ENCODE assay signal across 8 mouse cellular contexts in the genomic region with DNA sequence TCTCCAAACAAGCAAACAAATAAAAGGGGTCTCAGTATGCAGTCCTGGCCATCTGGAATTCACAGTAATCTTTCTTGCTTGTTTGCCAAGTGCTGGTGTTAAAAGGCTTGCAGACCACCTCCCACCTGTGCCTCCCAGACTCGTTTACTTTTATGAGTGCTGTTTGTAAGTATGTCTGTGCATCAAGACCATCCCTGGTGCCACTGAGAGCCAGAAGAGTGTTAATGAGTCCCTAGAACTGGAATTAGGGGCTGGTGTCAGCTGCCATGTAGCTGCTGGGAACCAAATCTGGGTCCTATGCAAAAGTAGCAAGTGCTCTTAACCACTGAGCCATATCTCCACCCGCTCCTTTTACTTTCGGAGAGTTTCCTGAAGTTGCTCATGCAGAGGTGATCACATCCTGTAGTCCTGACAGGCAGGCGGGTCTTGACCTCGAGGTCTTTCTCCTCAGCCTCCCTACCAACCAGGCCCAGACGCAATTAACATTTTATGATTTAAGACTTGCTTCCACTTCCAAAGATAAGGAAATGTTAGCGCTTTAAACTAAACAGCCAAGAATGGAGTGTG. TPM values are rescaled to one million over a fixed set of nuclear protein-coding genes. Genes with fewer than 3 reads are reported as not detected.
A peak's percentile ranks its signal among the peaks of the same experiment; 100 is the strongest.
DNase-seq lines count a peak whose midpoint lies in the region; ATAC-seq and TF ChIP-seq lines count a peak whose summit lies in the region.

No protein-coding gene starts in this region.

- H3K4me2 ChIP-seq in forebrain, embryonic 12.5 days: peak overlapping the region; percentile 81
- peak overlapping the region; percentile 94 for H3K4me2 ChIP-seq in liver, embryonic 12.5 days

- H3K79me2 ChIP-seq in heart, adult 2 months (replicated peaks; ENCODE audit: control insufficient read depth, insufficient read depth, low read length): no peaks in the 10 kb centered on the region

- peak overlapping the region; percentile 15; the same call in 1 of the 2 replicates for H3K9ac ChIP-seq in heart, adult 2 months (ENCODE audit: low read depth, low read length)
- H3K9ac ChIP-seq in forebrain, embryonic 12.5 days: peak overlapping the region; percentile 82
- H3K9ac ChIP-seq in liver, embryonic 12.5 days: peak overlapping the region; percentile 89

- intact Hi-C loops in heart, adult 2 months (cut with DNase I): loop anchor here (2.0 to 10.0 kb wide), 3 partner anchors 63 to 457 kb away; partner anchors contain the start of genes Rexo4 and Sec16a

- peak overlapping the region; percentile 83; the same call in 1 of the 2 replicates for H3K27ac ChIP-seq in heart, adult 2 months
- no peak overlapping the region for H3K27ac ChIP-seq in forebrain, embryonic 12.5 days
- peak overlapping the region; percentile 90; the same call in 1 of the 2 replicates for H3K27ac ChIP-seq in liver, embryonic 12.5 days

- no peaks in the 10 kb centered on the region; the same call in 1 of the 2 replicates for H3K36me3 ChIP-seq in heart, adult 2 months (ENCODE audit: control insufficient read depth, insufficient read depth, low read length)
- H3K36me3 ChIP-seq in forebrain, embryonic 12.5 days (replicated peaks): peaks cover 63% of the 10 kb centered on the region
- H3K36me3 ChIP-seq in liver, embryonic 12.5 days: peaks cover 77% of the 10 kb centered on the region

- TF ChIP-seq CTCF in heart, adult 2 months (IDR thresholded peaks at IDR 0.05): no peak

- H3K4me3 ChIP-seq in heart, adult 2 months: peak overlapping the region; percentile 75
- H3K4me3 ChIP-seq in forebrain, embryonic 12.5 days (replicated peaks): peak overlapping the region; percentile 79
- H3K4me3 ChIP-seq in liver, embryonic 12.5 days: peak overlapping the region; percentile 90

- no peak for DNase-seq in heart, adult 2 months
- no peak for DNase-seq in heart, adult 8-10 months (ENCODE audit: low spot score)
- peak; percentile 52 for DNase-seq in 416B (ENCODE audit: low read depth)
- no peak for DNase-seq in cerebellum, adult 11-12 months
- no peak for DNase-seq in natural killer cell, adult 2 months (ENCODE audit: low spot score in 2 of 2)
- DNase-seq in c-Kit-positive CD71-positive TER-119-positive erythroid progenitor cells, embryonic 14.5 days (ENCODE audit: low spot score): no peak

- H3K9me3 ChIP-seq in forebrain, embryonic 12.5 days: no peaks in the 10 kb centered on the region
- no peaks in the 10 kb centered on the region for H3K9me3 ChIP-seq in liver, embryonic 12.5 days (replicated peaks)

- no peak for ATAC-seq in forebrain, embryonic 12.5 days (ENCODE audit: low FRiP score)
- ATAC-seq in liver, embryonic 12.5 days: no peak

- H3K27me3 ChIP-seq in heart, adult 2 months (ENCODE audit: control insufficient read depth, insufficient read depth, low read length): no peaks in the 10 kb centered on the region
- H3K27me3 ChIP-seq in forebrain, embryonic 12.5 days: no peaks in the 10 kb centered on the region
- no peaks in the 10 kb centered on the region for H3K27me3 ChIP-seq in liver, embryonic 12.5 days (replicated peaks)

- 9% methylated on average over 7 of the region's 7 CpGs for WGBS in heart, adult 2 months
- WGBS in forebrain, embryonic 12.5 days: 17% methylated on average over 7 of the region's 7 CpGs
- WGBS in liver, embryonic 12.5 days (ENCODE audit: insufficient replicate concordance): 2% methylated on average over 7 of the region's 7 CpGs

- peaks cover 6% of the 10 kb centered on the region for H3K4me1 ChIP-seq in heart, adult 2 months (ENCODE audit: control insufficient read depth, insufficient read depth, low read length)
- peaks cover 21% of the 10 kb centered on the region for H3K4me1 ChIP-seq in forebrain, embryonic 12.5 days
- H3K4me1 ChIP-seq in liver, embryonic 12.5 days: peaks cover 36% of the 10 kb centered on the region

- no peak for TF ChIP-seq POLR2A in heart, adult 2 months (IDR thresholded peaks at IDR 0.05; ENCODE audit: insufficient read depth, low read depth, low read length)

- no peak for TF ChIP-seq EP300 in heart, adult 2 months (IDR thresholded peaks at IDR 0.05; ENCODE audit: insufficient read depth, low read depth, low read length)

RNA-seq across cellular contexts. Expression of gene Surf6, which starts 0.8 kb away (rescaled TPM):
- 10 to 100 TPM; 12.7 to 13.2 TPM for total RNA-seq in heart, adult 2 months (2021)
- 4.4 and 8.7 TPM in 2 replicates for polyA plus RNA-seq in heart, adult 2 months (2012; rRNA removed)
- total RNA-seq in heart, adult 8-10 months (2022): 10 to 100 TPM; 11.0 to 13.7 (median 12.1) TPM
- polyA plus RNA-seq in forebrain, embryonic 12.5 days (2016; fragmentation: Nextera tagmentation; extraction: Ambion mirVana): 28.8 and 29.5 TPM in 2 replicates
- 21.6 and 23.8 TPM in 2 replicates for polyA plus RNA-seq in liver, embryonic 12.5 days (2016; fragmentation: Nextera tagmentation; extraction: Ambion mirVana)

RNA-seq across cellular contexts. Expression of gene Med22, which starts 8.6 kb away (rescaled TPM):
- total RNA-seq in heart, adult 2 months (2021): 10 to 100 TPM; 20.7 to 26.0 TPM
- polyA plus RNA-seq in heart, adult 2 months (2012; rRNA removed): 26.0 and 37.9 TPM in 2 replicates
- total RNA-seq in heart, adult 8-10 months (2022): 10 to 100 TPM; 24.2 to 26.9 (median 24.8) TPM
- polyA plus RNA-seq in forebrain, embryonic 12.5 days (2016; fragmentation: Nextera tagmentation; extraction: Ambion mirVana): 139 and 144 TPM in 2 replicates
- polyA plus RNA-seq in liver, embryonic 12.5 days (2016; fragmentation: Nextera tagmentation; extraction: Ambion mirVana): 30.0 and 32.1 TPM in 2 replicates

RNA-seq across cellular contexts. Expression of gene Rpl7a, which starts 8.6 kb away (rescaled TPM):
- 100 to 1,000 TPM; 266 to 312 TPM for total RNA-seq in heart, adult 2 months (2021)
- polyA plus RNA-seq in heart, adult 2 months (2012; rRNA removed): 431 and 478 TPM in 2 replicates
- total RNA-seq in heart, adult 8-10 months (2022): 100 to 1,000 TPM; 268 to 317 (median 304) TPM
- polyA plus RNA-seq in forebrain, embryonic 12.5 days (2016; fragmentation: Nextera tagmentation; extraction: Ambion mirVana): 560 and 566 TPM in 2 replicates
- 560 and 587 TPM in 2 replicates for polyA plus RNA-seq in liver, embryonic 12.5 days (2016; fragmentation: Nextera tagmentation; extraction: Ambion mirVana)

RNA-seq across cellular contexts. Expression of gene Surf2, which starts 14.2 kb away (rescaled TPM):
- total RNA-seq in heart, adult 2 months (2021): 10 to 100 TPM; 15.2 to 16.8 TPM
- 21.6 and 22.7 TPM in 2 replicates for polyA plus RNA-seq in heart, adult 2 months (2012; rRNA removed)
- total RNA-seq in heart, adult 8-10 months (2022): 10 to 100 TPM; 15.0 to 21.4 (median 17.0) TPM
- polyA plus RNA-seq in forebrain, embryonic 12.5 days (2016; fragmentation: Nextera tagmentation; extraction: Ambion mirVana): 49.6 and 50.9 TPM in 2 replicates
- polyA plus RNA-seq in liver, embryonic 12.5 days (2016; fragmentation: Nextera tagmentation; extraction: Ambion mirVana): 46.3 and 48.1 TPM in 2 replicates

RNA-seq across cellular contexts. Expression of gene Surf1, which starts 14.4 kb away (rescaled TPM):
- total RNA-seq in heart, adult 2 months (2021): 10 to 100 TPM; 49.7 to 68.0 TPM
- 49.9 and 51.7 TPM in 2 replicates for polyA plus RNA-seq in heart, adult 2 months (2012; rRNA removed)
- 10 to 100 TPM; 58.5 to 70.1 (median 64.5) TPM for total RNA-seq in heart, adult 8-10 months (2022)
- 51.2 and 54.4 TPM in 2 replicates for polyA plus RNA-seq in forebrain, embryonic 12.5 days (2016; fragmentation: Nextera tagmentation; extraction: Ambion mirVana)
- 41.6 and 42.5 TPM in 2 replicates for polyA plus RNA-seq in liver, embryonic 12.5 days (2016; fragmentation: Nextera tagmentation; extraction: Ambion mirVana)

Comparison
In these comparisons a context has a peak if more than half of its experiments do, and no peak if none do; other contexts are left out.
1. H3K9ac ChIP-seq: peak in every context shown above with its lines; median percentile 89 in liver, embryonic 12.5 days; 82 in forebrain, embryonic 12.5 days; 15 in heart, adult 2 months.